Mouse (Mus musculus) embryonic fibroblast, embryonic 13.5 days (primary cell): ENCODE measurements at regions not wholly inside any gene's neighbourhood (a gene's known extent, or its start where the extent isn't known, plus 50 kb on each side); places are given as distances from the start of the nearest gene placed in this dataset.

Experiments used
- H3K27ac ChIP-seq: 2 replicates; pipeline ENCODE4 v1.5.1; 2012; ENCODE audit warnings: low read length, control low read depth, inconsistent platforms; ENCODE audit not compliant: insufficient read depth
- H3K4me1 ChIP-seq: 2 replicates; pipeline ENCODE4 v1.6.1; 2011; ENCODE audit warnings: low read length; ENCODE audit not compliant: control insufficient read depth, insufficient read depth
- H3K4me3 ChIP-seq: 2 replicates; pipeline ENCODE4 v1.5.1; 2011; ENCODE audit warnings: mild to moderate bottlenecking, control low read depth, low read length; ENCODE audit not compliant: insufficient read depth
- CTCF ChIP-seq: IDR thresholded peaks from 2 replicates; pipeline ENCODE4 v1.5.1; 2011; ENCODE audit warnings: mild to moderate bottlenecking, control low read depth, low read length, moderate library complexity, borderline replicate concordance; ENCODE audit not compliant: insufficient read depth
- POLR2A ChIP-seq: IDR thresholded peaks from 2 replicates; pipeline ENCODE4 v1.6.1; 2011; ENCODE audit warnings: low read depth, mild to moderate bottlenecking, control low read depth, low read length, moderate library complexity

- Histone ChIP-seq H3K4me3 (no peak overlapping the region), H3K4me1 (no peaks in the 10 kb centered on the region), H3K27ac (no peak overlapping the region)
- no peak for TF ChIP-seq POLR2A
- no peak for TF ChIP-seq CTCF
These were observed 57.8 kb upstream of the Arl15 start for GRCm38 (mm10) chr13:113736468-113736867.

- TF ChIP-seq CTCF: no peak
- no peak for TF ChIP-seq POLR2A
- no peak overlapping the region for H3K4me3 ChIP-seq
- no peaks in the 10 kb centered on the region for H3K4me1 ChIP-seq
- H3K27ac ChIP-seq: no peak overlapping the region
These were observed 58.6 kb upstream of the Arl15 start for GRCm38 (mm10) chr13:113735611-113736285.

- H3K27ac ChIP-seq: no peak overlapping the region
- TF ChIP-seq CTCF (no peak), POLR2A (no peak)
- no peak overlapping the region for H3K4me3 ChIP-seq
- peaks cover 2% of the 10 kb centered on the region; the same call in 1 of the 2 replicates for H3K4me1 ChIP-seq
These were observed 60.0 kb upstream of the Arl15 start for GRCm38 (mm10) chr13:113734134-113734794.

- Histone ChIP-seq H3K27ac (no peak overlapping the region), H3K4me1 (peaks cover 2% of the 10 kb centered on the region; the same call in 1 of the 2 replicates), H3K4me3 (no peak overlapping the region)
- TF ChIP-seq POLR2A: no peak
These were observed 60.6 kb upstream of the Arl15 start for GRCm38 (mm10) chr13:113733734-113734133.

GRCm38 (mm10) chr13:113730776-113731400, 63.4 kb upstream of the Arl15 start:
- peaks cover 2% of the 10 kb centered on the region; the same call in 1 of the 2 replicates for H3K4me1 ChIP-seq
- peak overlapping the region; percentile 78 for H3K27ac ChIP-seq
- H3K4me3 ChIP-seq: no peak overlapping the region
- TF ChIP-seq CTCF (no peak), POLR2A (no peak)

- no peak for TF ChIP-seq CTCF
- no peak for TF ChIP-seq POLR2A
- H3K4me1 ChIP-seq: peaks cover 2% of the 10 kb centered on the region; the same call in 1 of the 2 replicates
- peak overlapping the region; percentile 78 for H3K27ac ChIP-seq
- H3K4me3 ChIP-seq: no peak overlapping the region
These were observed 64.1 kb upstream of the Arl15 start for GRCm38 (mm10) chr13:113730062-113730775.

- Histone ChIP-seq H3K27ac (peak overlapping the region; percentile 47), H3K4me1 (peaks cover 2% of the 10 kb centered on the region; the same call in 1 of the 2 replicates), H3K4me3 (no peak overlapping the region)
- TF ChIP-seq POLR2A: no peak
- TF ChIP-seq CTCF: no peak
These were observed 64.7 kb upstream of the Arl15 start for GRCm38 (mm10) chr13:113729574-113729973.

- no peak overlapping the region for H3K4me3 ChIP-seq
- H3K27ac ChIP-seq: no peak overlapping the region; the same call in 1 of the 2 replicates
- TF ChIP-seq CTCF (no peak), POLR2A (no peak)
- H3K4me1 ChIP-seq: peaks cover 2% of the 10 kb centered on the region; the same call in 1 of the 2 replicates
These were observed 64.6 kb upstream of the Hspb3 start for GRCm38 (mm10) chr13:113728111-113728510.
